Mouse (Mus musculus): ENCODE measurements at regions not wholly inside any gene's neighbourhood (a gene's known extent, or its start where the extent isn't known, plus 50 kb on each side); places are given as distances from the start of the nearest gene placed in this dataset.

- no peak for DNase-seq
These were observed 2258.0 kb downstream of the 4930444P10Rik start for GRCm38 (mm10) chr1:13834860-13835840.

- no peak for DNase-seq
These were observed 2285.3 kb downstream of the 4930444P10Rik start for GRCm38 (mm10) chr1:13807786-13808185.

- no peak for DNase-seq
These were observed 2292.7 kb downstream of the 4930444P10Rik start for GRCm38 (mm10) chr1:13800460-13800859.

DNA sequence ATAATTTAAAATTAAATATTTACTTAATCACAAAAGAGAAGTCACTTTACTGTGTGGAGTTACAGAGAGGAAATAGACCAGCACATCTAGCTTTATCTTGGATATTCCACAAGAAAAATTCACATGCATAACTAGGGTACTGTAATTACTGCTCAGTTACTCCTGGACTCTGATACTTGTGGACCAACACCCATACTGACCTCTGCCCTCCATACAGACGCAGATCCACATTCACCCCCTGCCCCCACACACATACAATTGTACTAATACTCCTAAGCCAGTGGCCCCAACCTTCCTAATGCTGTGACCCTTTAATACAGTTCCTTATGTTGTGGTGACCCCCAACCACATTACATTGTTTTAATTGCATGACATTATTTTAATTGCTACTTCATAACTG, 2294.3 kb downstream of the 4930444P10Rik start:
- DNase-seq, result no peak

DNA sequence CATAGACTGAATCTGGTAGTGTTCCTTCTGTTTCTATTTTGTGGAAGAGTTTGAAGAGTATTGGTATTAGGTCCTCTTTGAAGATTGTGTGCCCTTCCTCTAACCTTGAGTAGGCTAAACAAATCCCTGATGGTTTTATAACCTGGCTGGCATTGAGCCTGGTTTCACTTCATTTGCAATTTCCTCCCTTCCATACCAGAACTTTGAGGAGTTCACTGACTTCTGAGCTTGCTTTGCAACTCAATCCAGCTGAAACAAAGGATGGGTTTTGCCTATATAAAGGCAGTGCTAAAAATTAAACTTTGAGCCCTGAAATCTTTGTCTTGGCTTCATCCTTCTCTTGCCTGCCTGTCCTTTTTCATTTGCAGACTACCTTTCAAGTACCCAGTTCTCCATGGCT, 2297.9 kb downstream of the 4930444P10Rik start:
- no peak for DNase-seq

GRCm38 (mm10) chr1:13789318-13790085, 2303.6 kb downstream of the 4930444P10Rik start:
- DNase-seq, result peak; percentile 57

DNA sequence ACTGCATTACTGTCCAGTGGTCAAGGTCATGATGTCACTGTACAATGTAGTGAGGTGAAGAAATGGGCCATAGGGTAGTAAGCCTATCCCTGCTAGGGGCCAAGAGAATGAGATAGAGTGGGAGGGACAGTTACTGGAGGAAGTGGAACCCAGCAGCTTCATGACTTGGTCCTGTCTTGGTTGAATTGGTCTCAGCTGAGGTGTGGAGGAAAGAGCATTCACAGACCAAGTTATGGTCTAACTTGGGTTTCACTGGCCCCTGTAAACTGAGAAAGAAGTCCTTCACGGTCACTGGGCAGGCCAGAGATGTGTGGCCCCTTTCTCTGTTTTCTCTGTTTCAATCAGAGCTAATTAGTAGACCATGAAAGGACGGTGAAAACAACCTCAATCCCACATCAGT, 2306.1 kb downstream of the 4930444P10Rik start:
- no peak for DNase-seq

GRCm38 (mm10) chr1:13784396-13784795, 2308.7 kb downstream of the 4930444P10Rik start:
- peak; percentile 42 for DNase-seq

- DNase-seq, result no peak
These were observed 2310.5 kb downstream of the 4930444P10Rik start for GRCm38 (mm10) chr1:13782633-13783032.

GRCm38 (mm10) chr1:13772106-13772505, 2321.0 kb downstream of the 4930444P10Rik start:
- DNase-seq, result no peak

- no peak for DNase-seq
These were observed 2322.1 kb downstream of the 4930444P10Rik start for GRCm38 (mm10) chr1:13771014-13771463.

GRCm38 (mm10) chr1:13752479-13752878, 2338.6 kb downstream of the A830018L16Rik start:
- DNase-seq, result no peak

GRCm38 (mm10) chr1:13751381-13751780, 2337.5 kb downstream of the A830018L16Rik start:
- no peak for DNase-seq
